Mouse (Mus musculus): ENCODE measurements at regions not wholly inside any gene's neighbourhood (a gene's known extent, or its start where the extent isn't known, plus 50 kb on each side); places are given as distances from the start of the nearest gene placed in this dataset.

DNA sequence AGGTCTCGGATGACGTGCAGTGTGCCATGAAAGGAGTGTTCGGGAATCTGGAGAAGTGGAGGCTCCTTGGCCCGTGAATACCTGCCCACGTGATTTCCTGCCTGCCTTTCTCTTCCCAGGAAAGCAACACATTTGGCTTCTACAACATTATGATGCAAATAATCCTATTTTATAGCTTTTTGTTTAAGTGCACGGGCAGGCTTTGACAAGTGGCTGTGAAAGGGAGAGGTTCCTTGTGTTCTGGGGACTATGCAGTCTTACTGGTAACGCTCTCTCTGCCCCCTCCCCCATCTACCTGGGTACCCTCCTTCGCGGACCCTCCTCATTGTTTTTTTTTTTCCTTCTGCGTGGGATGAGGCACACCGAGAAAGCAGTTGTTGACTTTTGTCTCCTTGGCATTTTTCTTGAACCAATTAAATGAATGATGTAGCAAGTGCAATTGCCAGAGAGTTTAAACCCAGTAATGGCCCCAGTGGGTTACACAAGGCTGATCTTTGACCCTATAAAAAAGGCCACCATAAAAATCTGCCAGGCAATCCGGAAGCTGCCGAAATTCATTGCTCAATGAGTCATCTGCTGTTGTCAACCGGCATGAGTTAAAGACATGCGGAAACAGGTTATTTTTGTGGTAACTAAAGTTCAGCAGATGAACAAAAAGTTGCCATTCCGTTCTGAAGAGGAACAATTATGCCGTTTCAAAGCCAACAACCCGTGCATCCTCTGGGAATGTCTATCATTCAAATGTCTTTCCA lies 90.7 kb downstream of the Dusp6 start:
- TF ChIP-seq MAX (IDR thresholded peaks at IDR 0.05) (peak; percentile 63), MYOG (IDR thresholded peaks at IDR 0.05; ENCODE audit: control insufficient read depth, extremely low read depth, insufficient read length) (no peak), CEBPB (IDR thresholded peaks at IDR 0.05; ENCODE audit: low read depth) (peak; percentile 87), USF1 (IDR thresholded peaks at IDR 0.05; ENCODE audit: low read depth) (peak; percentile 59), MYOD1 (IDR thresholded peaks at IDR 0.05; ENCODE audit: control insufficient read depth, insufficient read length, low read depth) (peak; percentile 60), FOSL1 (IDR thresholded peaks at IDR 0.05; ENCODE audit: insufficient read depth, low read length, poor library complexity, severe bottlenecking) (peak; percentile 90)
- H3K4me3 ChIP-seq (ENCODE audit: insufficient read depth, poor library complexity, severe bottlenecking): no peak overlapping the region
- no peaks in the 10 kb centered on the region for H3K36me3 ChIP-seq (ENCODE audit: control insufficient read depth, insufficient read depth)
- H3K79me3 ChIP-seq (ENCODE audit: low read depth): no peaks in the 10 kb centered on the region
- H3K79me2 ChIP-seq (ENCODE audit: control insufficient read depth, insufficient read depth): no peaks in the 10 kb centered on the region
- H3K27me3 ChIP-seq (ENCODE audit: control insufficient read depth, insufficient read depth, insufficient read length): no peaks in the 10 kb centered on the region
- no peak overlapping the region for H3ac ChIP-seq (ENCODE audit: control insufficient read depth, insufficient read length, low read depth)

DNA sequence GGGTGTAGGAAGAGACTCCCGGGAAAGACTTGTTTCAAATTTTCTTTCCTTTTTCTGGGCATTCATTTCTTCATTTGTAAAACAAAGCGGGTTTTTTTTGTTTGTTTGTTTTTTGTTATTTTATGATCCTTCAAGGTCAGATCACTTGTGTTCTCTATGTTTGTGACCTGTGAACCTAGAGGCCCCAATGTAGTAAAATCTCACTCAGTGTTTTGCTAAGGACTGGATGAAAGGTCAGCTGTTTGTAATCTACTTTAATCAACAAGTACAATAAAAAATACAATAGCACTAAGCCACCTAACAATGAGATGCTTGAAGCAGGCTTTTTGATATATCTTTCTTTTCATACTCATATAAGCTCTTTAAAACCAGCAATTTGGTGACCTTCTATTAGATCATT lies 91.3 kb downstream of the Dusp6 start:
- Histone ChIP-seq H3K36me3 (ENCODE audit: control insufficient read depth, insufficient read depth) (no peaks in the 10 kb centered on the region), H3K4me3 (ENCODE audit: insufficient read depth, poor library complexity, severe bottlenecking) (no peak overlapping the region), H3K79me3 (ENCODE audit: low read depth) (no peaks in the 10 kb centered on the region), H3K79me2 (ENCODE audit: control insufficient read depth, insufficient read depth) (no peaks in the 10 kb centered on the region), H3ac (ENCODE audit: control insufficient read depth, insufficient read length, low read depth) (no peak overlapping the region), H3K27me3 (ENCODE audit: control insufficient read depth, insufficient read depth, insufficient read length) (no peaks in the 10 kb centered on the region)
- no peak for TF ChIP-seq USF1 (IDR thresholded peaks at IDR 0.05; ENCODE audit: low read depth)
- no peak for TF ChIP-seq CEBPB (IDR thresholded peaks at IDR 0.05; ENCODE audit: low read depth)
- TF ChIP-seq MYOG (IDR thresholded peaks at IDR 0.05; ENCODE audit: control insufficient read depth, extremely low read depth, insufficient read length): no peak
- no peak for TF ChIP-seq CTCF (IDR thresholded peaks at IDR 0.05; ENCODE audit: control insufficient read depth, insufficient read depth, insufficient read length)
- no peak for TF ChIP-seq FOSL1 (IDR thresholded peaks at IDR 0.05; ENCODE audit: insufficient read depth, low read length, poor library complexity, severe bottlenecking)
- TF ChIP-seq MYOD1 (IDR thresholded peaks at IDR 0.05; ENCODE audit: control insufficient read depth, insufficient read length, low read depth): no peak
- no peak for TF ChIP-seq MAX (IDR thresholded peaks at IDR 0.05)

DNA sequence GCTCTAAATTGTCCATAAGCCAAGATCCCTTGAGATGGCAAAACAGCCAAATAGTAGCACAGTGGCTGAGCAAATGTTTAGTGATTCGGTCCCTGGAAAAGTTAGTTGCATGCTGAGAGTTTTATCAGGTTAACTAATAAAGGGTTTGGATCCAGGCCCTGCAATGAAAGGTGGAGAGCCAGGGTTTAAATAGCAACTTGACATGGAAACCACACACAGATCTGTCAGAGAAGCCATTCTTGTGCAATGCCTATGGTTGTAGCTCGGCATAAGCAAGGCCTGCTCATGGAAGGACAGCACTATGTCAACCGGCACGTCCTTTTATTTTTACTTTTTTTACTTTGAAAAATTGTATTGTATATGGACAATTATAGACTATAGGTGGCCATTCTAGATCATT lies 92.3 kb downstream of the Dusp6 start:
- Histone ChIP-seq H3K79me3 (ENCODE audit: low read depth) (no peaks in the 10 kb centered on the region), H3K4me3 (ENCODE audit: insufficient read depth, poor library complexity, severe bottlenecking) (no peak overlapping the region), H3K36me3 (ENCODE audit: control insufficient read depth, insufficient read depth) (no peaks in the 10 kb centered on the region), H3ac (ENCODE audit: control insufficient read depth, insufficient read length, low read depth) (no peak overlapping the region), H3K27me3 (ENCODE audit: control insufficient read depth, insufficient read depth, insufficient read length) (no peaks in the 10 kb centered on the region), H3K79me2 (ENCODE audit: control insufficient read depth, insufficient read depth) (no peaks in the 10 kb centered on the region)
- TF ChIP-seq MAX (IDR thresholded peaks at IDR 0.05) (no peak), CEBPB (IDR thresholded peaks at IDR 0.05; ENCODE audit: low read depth) (no peak), FOSL1 (IDR thresholded peaks at IDR 0.05; ENCODE audit: insufficient read depth, low read length, poor library complexity, severe bottlenecking) (no peak), USF1 (IDR thresholded peaks at IDR 0.05; ENCODE audit: low read depth) (no peak)

DNA sequence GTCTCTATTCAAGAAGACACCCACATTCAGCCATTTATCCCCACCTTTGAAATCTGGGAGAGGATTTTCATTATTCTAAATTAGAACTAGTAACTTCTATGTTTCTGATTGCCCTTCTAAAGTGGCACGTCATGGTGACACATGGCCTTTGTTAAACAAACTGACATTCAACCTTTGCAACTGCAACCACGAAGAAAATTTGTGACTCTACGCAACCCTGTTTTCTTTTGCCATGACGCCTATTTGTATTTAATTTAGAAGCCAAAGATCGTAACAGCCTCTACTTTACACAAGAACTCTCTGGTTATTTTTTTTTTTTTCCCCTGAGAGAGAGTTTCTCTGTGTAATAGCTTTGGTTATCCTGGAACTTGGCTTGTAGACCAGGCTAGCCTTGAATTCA lies 93.2 kb downstream of the Dusp6 start:
- H3K4me3 ChIP-seq (ENCODE audit: insufficient read depth, poor library complexity, severe bottlenecking): no peak overlapping the region
- H3K27me3 ChIP-seq (ENCODE audit: control insufficient read depth, insufficient read depth, insufficient read length): no peaks in the 10 kb centered on the region
- no peak overlapping the region for H3ac ChIP-seq (ENCODE audit: control insufficient read depth, insufficient read length, low read depth)
- TF ChIP-seq USF1 (IDR thresholded peaks at IDR 0.05; ENCODE audit: low read depth) (no peak), CEBPB (IDR thresholded peaks at IDR 0.05; ENCODE audit: low read depth) (no peak), MYOD1 (IDR thresholded peaks at IDR 0.05; ENCODE audit: control insufficient read depth, insufficient read length, low read depth) (no peak), MYOG (IDR thresholded peaks at IDR 0.05; ENCODE audit: control insufficient read depth, extremely low read depth, insufficient read length) (no peak), FOSL1 (IDR thresholded peaks at IDR 0.05; ENCODE audit: insufficient read depth, low read length, poor library complexity, severe bottlenecking) (no peak), MAX (IDR thresholded peaks at IDR 0.05) (no peak), CTCF (IDR thresholded peaks at IDR 0.05; ENCODE audit: control insufficient read depth, insufficient read depth, insufficient read length) (no peak)
- H3K36me3 ChIP-seq (ENCODE audit: control insufficient read depth, insufficient read depth): no peaks in the 10 kb centered on the region
- no peaks in the 10 kb centered on the region for H3K79me2 ChIP-seq (ENCODE audit: control insufficient read depth, insufficient read depth)
- H3K79me3 ChIP-seq (ENCODE audit: low read depth): no peaks in the 10 kb centered on the region

DNA sequence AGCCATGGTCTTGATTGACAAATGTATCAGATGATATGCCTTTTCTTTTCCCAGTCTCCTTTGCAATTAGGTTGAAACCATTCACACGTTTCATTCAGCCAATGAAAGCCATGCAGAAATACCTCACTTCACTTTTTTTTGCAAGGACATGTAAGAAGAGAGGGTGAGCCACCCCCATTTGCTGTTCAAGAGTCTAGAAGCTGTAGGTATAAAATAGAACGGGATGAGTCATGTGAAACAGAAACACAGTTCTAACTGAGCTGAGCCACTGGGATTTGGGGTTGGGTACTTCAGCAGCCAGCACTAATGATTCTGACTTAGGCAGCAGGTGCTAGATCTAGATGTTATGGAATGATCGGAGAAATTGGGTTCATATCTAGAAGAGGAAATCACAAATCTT lies 93.9 kb downstream of the Dusp6 start:
- Histone ChIP-seq H3K4me3 (ENCODE audit: insufficient read depth, poor library complexity, severe bottlenecking) (no peak overlapping the region), H3K79me3 (ENCODE audit: low read depth) (no peaks in the 10 kb centered on the region), H3K27me3 (ENCODE audit: control insufficient read depth, insufficient read depth, insufficient read length) (no peaks in the 10 kb centered on the region), H3ac (ENCODE audit: control insufficient read depth, insufficient read length, low read depth) (no peak overlapping the region), H3K79me2 (ENCODE audit: control insufficient read depth, insufficient read depth) (no peaks in the 10 kb centered on the region), H3K36me3 (ENCODE audit: control insufficient read depth, insufficient read depth) (no peaks in the 10 kb centered on the region)
- TF ChIP-seq USF1 (IDR thresholded peaks at IDR 0.05; ENCODE audit: low read depth) (no peak), CTCF (IDR thresholded peaks at IDR 0.05; ENCODE audit: control insufficient read depth, insufficient read depth, insufficient read length) (no peak), MYOD1 (IDR thresholded peaks at IDR 0.05; ENCODE audit: control insufficient read depth, insufficient read length, low read depth) (no peak), CEBPB (IDR thresholded peaks at IDR 0.05; ENCODE audit: low read depth) (no peak), FOSL1 (IDR thresholded peaks at IDR 0.05; ENCODE audit: insufficient read depth, low read length, poor library complexity, severe bottlenecking) (no peak), MAX (IDR thresholded peaks at IDR 0.05) (no peak), MYOG (IDR thresholded peaks at IDR 0.05; ENCODE audit: control insufficient read depth, extremely low read depth, insufficient read length) (no peak)

DNA sequence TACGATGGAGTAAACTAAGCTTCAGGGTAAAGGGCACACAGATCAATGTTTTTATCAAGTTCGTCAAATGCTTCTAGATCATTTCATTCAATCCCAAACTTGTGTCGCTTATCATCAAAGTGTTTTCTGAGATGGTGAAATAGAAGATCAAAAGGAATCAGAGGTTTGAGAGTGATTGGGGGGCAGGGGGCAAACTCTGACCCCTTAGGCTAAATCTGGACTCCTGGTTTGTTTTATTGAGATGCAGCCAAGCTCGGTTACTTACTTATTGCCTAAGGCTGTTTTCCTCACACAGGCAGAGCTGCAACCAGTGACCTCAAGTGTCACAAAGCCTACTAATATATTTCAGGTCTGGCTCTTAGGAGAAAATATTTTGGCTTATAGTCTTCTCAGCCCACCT lies 94.3 kb downstream of the Dusp6 start:
- H3K79me2 ChIP-seq (ENCODE audit: control insufficient read depth, insufficient read depth): no peaks in the 10 kb centered on the region

More for the DNA sequence above, 94.3 kb downstream of the Dusp6 start:
- Histone ChIP-seq H3K27me3 (ENCODE audit: control insufficient read depth, insufficient read depth, insufficient read length) (no peaks in the 10 kb centered on the region), H3ac (ENCODE audit: control insufficient read depth, insufficient read length, low read depth) (no peak overlapping the region), H3K4me3 (ENCODE audit: insufficient read depth, poor library complexity, severe bottlenecking) (no peak overlapping the region), H3K36me3 (ENCODE audit: control insufficient read depth, insufficient read depth) (no peaks in the 10 kb centered on the region), H3K79me3 (ENCODE audit: low read depth) (no peaks in the 10 kb centered on the region)
- TF ChIP-seq CEBPB (IDR thresholded peaks at IDR 0.05; ENCODE audit: low read depth) (no peak), CTCF (IDR thresholded peaks at IDR 0.05; ENCODE audit: control insufficient read depth, insufficient read depth, insufficient read length) (no peak), MYOD1 (IDR thresholded peaks at IDR 0.05; ENCODE audit: control insufficient read depth, insufficient read length, low read depth) (no peak), USF1 (IDR thresholded peaks at IDR 0.05; ENCODE audit: low read depth) (no peak), MYOG (IDR thresholded peaks at IDR 0.05; ENCODE audit: control insufficient read depth, extremely low read depth, insufficient read length) (no peak), FOSL1 (IDR thresholded peaks at IDR 0.05; ENCODE audit: insufficient read depth, low read length, poor library complexity, severe bottlenecking) (no peak), MAX (IDR thresholded peaks at IDR 0.05) (no peak)
